Mouse (Mus musculus): ENCODE measurements around the gene Armcx2. TPM values are rescaled to one million over a fixed set of nuclear protein-coding genes. Genes with fewer than 3 reads are reported as not detected.
A peak's percentile ranks its signal among the peaks of the same experiment; 100 is the strongest.
"Not testable (repeated sequence)": the region's sequence is repeated elsewhere in the genome, so short reads cannot be mapped to it uniquely, and the experiment has no call there.

The Armcx2 gene
- 70.6 and 75.7 TPM in 2 replicates for polyA plus RNA-seq (2015; fragmentation: Nextera tagmentation; extraction: Ambion mirVana)

DNA sequence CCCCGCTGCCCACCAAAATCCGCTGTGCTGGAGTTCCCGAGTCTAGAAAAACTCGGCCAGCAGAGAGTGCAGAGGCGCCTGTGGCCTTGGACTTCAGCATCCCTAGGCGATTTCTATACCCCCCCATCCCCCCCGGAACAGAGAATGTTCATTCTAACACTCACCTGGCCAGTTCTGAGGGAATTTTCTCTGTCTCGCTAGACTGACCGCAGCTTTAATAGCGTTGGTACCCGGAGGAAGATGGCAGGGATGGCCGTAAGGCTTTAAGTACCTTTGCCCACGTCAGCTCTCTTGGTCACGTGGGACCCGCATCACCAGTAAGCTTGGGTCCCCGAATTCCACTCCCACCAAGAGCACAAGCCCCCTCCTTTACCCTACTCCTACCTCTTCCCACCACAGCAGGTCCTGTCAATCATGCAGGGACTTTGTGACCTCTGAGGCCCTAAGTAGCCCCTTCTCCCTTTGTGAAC lies at the start of gene Armcx2:
Gene Armcx2, minus strand, starts transcription at position 467 of the 470 bp plus-strand sequence.
- 26% methylated on average over 16 of the region's 16 CpGs for WGBS
- Histone ChIP-seq H3K4me2 (replicated peaks) (peak within 1 kb of the TSS; percentile 50), H3K9ac (replicated peaks) (peak within 1 kb of the TSS; percentile 73), H3K36me3 (peaks cover 14% of the 10 kb centered on the region), H3K27ac (replicated peaks) (peak within 1 kb of the TSS; percentile 92), H3K9me3 (no peaks in the 10 kb centered on the region), H3K4me3 (peak within 1 kb of the TSS; percentile 54), H3K4me1 (0 out of 2 replicates have a peak, but pooled peaks cover 11% of the 10 kb centered on the region), H3K27me3 (no peaks in the 10 kb centered on the region)
- ATAC-seq (replicated peaks), result peak; percentile 89

- WGBS, result 90% methylated on average over 4 of the region's 4 CpGs
- no peak overlapping the region for H3K27ac ChIP-seq (replicated peaks)
- ATAC-seq (replicated peaks), result no peak
- H3K9me3 ChIP-seq, result no peaks in the 10 kb centered on the region
- no peak overlapping the region for H3K9ac ChIP-seq (replicated peaks)
- H3K4me3 ChIP-seq, result no peak overlapping the region
- H3K27me3 ChIP-seq, result no peaks in the 10 kb centered on the region
- no peaks in the 10 kb centered on the region for H3K4me1 ChIP-seq
- H3K36me3 ChIP-seq, result no peaks in the 10 kb centered on the region
- H3K4me2 ChIP-seq (replicated peaks), result no peak overlapping the region
Observed at GRCm38 (mm10) chrX:134849662-134850061, 40.6 kb upstream of the Armcx2 start.

DNA sequence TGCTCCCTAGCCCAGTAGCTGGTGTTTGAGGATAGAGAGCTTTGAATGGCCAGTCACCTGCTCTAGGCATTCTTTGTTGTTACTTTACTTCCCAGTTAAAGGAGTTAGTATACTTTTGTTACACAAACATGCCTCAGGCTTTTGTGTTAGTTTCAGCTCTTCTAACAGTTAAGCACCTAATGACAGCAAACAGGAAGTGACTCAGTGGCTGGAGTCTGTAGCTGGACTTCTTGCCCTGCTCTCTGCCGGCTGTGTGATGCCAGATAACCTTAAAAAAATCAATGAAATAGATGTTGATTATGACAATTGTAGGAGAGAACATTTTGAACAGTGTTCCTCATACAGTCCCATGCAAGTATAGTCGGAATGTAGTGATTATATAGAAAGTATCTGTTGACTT lies 35.4 kb upstream of the Armcx2 start:
- Histone ChIP-seq H3K4me2 (replicated peaks) (no peak overlapping the region), H3K9me3 (no peaks in the 10 kb centered on the region), H3K9ac (replicated peaks) (no peak overlapping the region), H3K36me3 (no peaks in the 10 kb centered on the region), H3K27me3 (no peaks in the 10 kb centered on the region), H3K4me1 (no peaks in the 10 kb centered on the region), H3K27ac (replicated peaks) (no peak overlapping the region), H3K4me3 (no peak overlapping the region)
- WGBS, result 70% methylated on average over 2 of the region's 2 CpGs
- ATAC-seq (replicated peaks), result no peak

- Histone ChIP-seq H3K4me2 (replicated peaks) (no peak overlapping the region), H3K4me3 (no peak overlapping the region), H3K27me3 (no peaks in the 10 kb centered on the region), H3K9ac (replicated peaks) (no peak overlapping the region), H3K27ac (replicated peaks) (no peak overlapping the region), H3K9me3 (no peaks in the 10 kb centered on the region), H3K4me1 (no peaks in the 10 kb centered on the region), H3K36me3 (no peaks in the 10 kb centered on the region)
- WGBS, result 55% methylated on average over 3 of the region's 3 CpGs
- ATAC-seq (replicated peaks), result no peak
Observed at GRCm38 (mm10) chrX:134830508-134830907, 21.5 kb upstream of the Armcx2 start.

- peak overlapping the region; percentile 50 for H3K4me2 ChIP-seq (replicated peaks)
- H3K9ac ChIP-seq (replicated peaks), result peak overlapping the region; percentile 73
- H3K9me3 ChIP-seq, result no peaks in the 10 kb centered on the region
- WGBS, result 20% methylated on average over 26 of the region's 28 CpGs
- no peaks in the 10 kb centered on the region for H3K27me3 ChIP-seq
- H3K4me3 ChIP-seq, result peak overlapping the region; percentile 54
- peaks cover 14% of the 10 kb centered on the region for H3K36me3 ChIP-seq
- peak overlapping the region; percentile 92 for H3K27ac ChIP-seq (replicated peaks)
- peak; percentile 84 for ATAC-seq (replicated peaks)
- H3K4me1 ChIP-seq, result 0 out of 2 replicates have a peak, but pooled peaks cover 11% of the 10 kb centered on the region
Observed at GRCm38 (mm10) chrX:134807833-134808754, 927 bp downstream of the Armcx2 start.

DNA sequence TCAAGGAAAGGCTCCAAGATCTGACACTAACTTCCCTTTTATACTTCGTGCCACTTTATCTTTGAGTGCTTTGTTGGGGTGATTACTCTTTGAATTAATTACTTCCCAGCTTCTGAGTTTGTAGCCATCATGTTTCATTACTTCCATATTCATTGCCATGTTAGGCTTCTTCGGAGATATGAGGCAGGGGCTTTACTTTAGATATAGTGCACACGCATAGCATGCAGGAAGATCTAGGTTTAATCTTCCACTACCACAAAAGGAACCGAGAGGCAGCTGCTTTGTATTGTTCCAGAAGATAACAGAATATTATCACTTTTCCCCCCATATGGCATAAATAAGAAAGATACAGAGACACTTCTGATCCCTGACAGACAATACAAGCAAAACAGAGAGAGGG lies 21.3 kb downstream of the Armcx2 start:
- H3K4me2 ChIP-seq (replicated peaks), result no peak overlapping the region
- 76% methylated on average over 4 of the region's 4 CpGs for WGBS

DNA sequence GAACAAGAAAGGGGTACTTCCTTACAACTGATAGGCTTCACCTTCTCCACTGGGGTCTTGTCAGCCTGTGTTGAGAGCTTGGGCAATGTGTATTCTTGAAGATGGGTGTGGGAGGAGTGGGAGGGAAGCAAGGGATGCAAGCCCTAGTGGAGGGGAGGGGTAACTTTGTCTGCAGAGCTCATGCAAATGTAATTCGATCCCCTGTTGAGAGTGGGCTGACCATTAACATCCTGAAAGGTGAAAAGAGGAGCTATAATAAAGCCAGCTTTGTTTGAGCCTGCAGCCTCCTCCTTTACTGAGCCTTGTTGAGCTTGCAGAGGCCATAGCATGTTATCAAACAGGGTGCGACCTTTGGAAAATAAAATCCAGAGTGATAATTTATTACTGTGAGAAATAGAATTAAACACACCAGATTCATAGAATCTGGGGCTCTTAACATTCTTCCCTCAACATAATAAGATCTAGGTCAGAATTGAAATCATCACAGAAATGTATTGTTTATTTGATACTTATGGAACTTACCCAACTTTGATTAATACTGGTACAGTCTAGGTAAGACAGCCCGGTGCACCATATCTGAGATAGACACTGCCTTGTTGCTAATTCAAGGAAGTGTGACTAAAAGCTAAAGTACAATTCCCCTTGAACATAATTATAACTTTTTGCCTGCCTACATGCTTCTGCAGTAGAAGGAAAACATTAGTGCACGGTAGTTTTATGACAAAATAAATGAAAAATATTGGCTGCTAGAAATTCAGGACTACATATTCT lies 45.4 kb downstream of the Armcx2 start:
- not testable (repeated sequence) for H3K9me3 ChIP-seq; H3K4me1 ChIP-seq; H3K36me3 ChIP-seq; H3K27me3 ChIP-seq; H3K4me2 ChIP-seq (replicated peaks); H3K27ac ChIP-seq (replicated peaks); H3K4me3 ChIP-seq; H3K9ac ChIP-seq (replicated peaks)
- WGBS, result 40% methylated on average over 4 of the region's 4 CpGs
- 0 out of 2 replicates have a peak, but pooled peaks have one; percentile 19 for ATAC-seq (replicated peaks)

More for the DNA sequence above, 21.3 kb downstream of the Armcx2 start:
- Histone ChIP-seq H3K27me3 (no peaks in the 10 kb centered on the region), H3K9me3 (no peaks in the 10 kb centered on the region), H3K9ac (replicated peaks) (no peak overlapping the region), H3K4me3 (no peak overlapping the region), H3K36me3 (no peaks in the 10 kb centered on the region), H3K27ac (replicated peaks) (no peak overlapping the region), H3K4me1 (no peaks in the 10 kb centered on the region)
- no peak for ATAC-seq (replicated peaks)

DNA sequence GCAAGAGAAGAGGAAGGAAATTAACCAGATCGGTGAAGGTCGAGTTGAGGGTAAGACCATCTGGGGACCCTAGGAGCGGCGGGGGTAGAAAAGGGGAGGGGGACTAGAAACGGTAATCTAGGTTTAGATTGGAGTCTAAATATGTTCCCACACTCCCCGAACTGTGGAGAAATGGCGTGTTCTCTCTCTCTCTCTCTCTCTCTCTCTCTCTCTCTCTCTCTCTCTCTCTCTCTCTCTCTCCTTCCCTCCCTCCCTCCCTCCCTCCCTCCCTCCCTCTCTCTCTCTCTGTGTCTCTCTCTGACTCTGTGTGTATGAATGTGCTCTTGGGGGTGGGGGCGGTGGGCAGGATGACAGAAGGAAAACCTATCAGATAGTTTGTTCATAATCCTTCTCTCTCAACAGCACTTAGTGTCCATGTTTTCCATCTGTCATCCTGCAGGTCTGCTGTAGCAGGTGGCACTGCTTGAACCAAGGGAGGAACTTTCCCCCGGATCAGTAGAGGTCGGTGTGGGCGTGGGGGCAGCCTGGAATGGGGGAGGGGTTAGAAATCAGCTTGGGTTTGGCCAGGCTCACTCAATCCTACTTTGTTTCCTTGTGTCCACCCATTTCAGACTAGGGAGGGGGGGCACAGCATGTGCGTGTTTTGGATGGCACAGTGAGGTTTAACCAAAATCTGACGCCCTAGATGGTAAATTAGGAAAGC lies 51.6 kb downstream of the Armcx2 start:
- Histone ChIP-seq H3K27me3 (0 out of 2 replicates have a peak, but pooled peaks cover 2% of the 10 kb centered on the region), H3K9me3 (no peaks in the 10 kb centered on the region), H3K4me3 (peak overlapping the region; percentile 62), H3K4me2 (replicated peaks) (peak overlapping the region; percentile 46), H3K27ac (replicated peaks) (peak overlapping the region; percentile 64), H3K9ac (replicated peaks) (peak overlapping the region; percentile 63), H3K4me1 (peaks cover 7% of the 10 kb centered on the region), H3K36me3 (no peaks in the 10 kb centered on the region)
- ATAC-seq (replicated peaks), result peak; percentile 51
- 23% methylated on average over 12 of the region's 13 CpGs for WGBS

GRCm38 (mm10) chrX:134756434-134757292 lies 52.4 kb downstream of the Armcx2 start, which contains the start of gene Armcx3:
Gene Armcx3, plus strand, starts transcription at chrX:134756595.
- Histone ChIP-seq H3K4me3 (peak within 1 kb of the TSS; percentile 62), H3K9ac (replicated peaks) (peak within 1 kb of the TSS; percentile 63), H3K9me3 (no peaks in the 10 kb centered on the region), H3K27ac (replicated peaks) (peak within 1 kb of the TSS; percentile 64), H3K27me3 (0 out of 2 replicates have a peak, but pooled peaks cover 2% of the 10 kb centered on the region), H3K4me2 (replicated peaks) (peak within 1 kb of the TSS; percentile 46), H3K36me3 (no peaks in the 10 kb centered on the region), H3K4me1 (peaks cover 7% of the 10 kb centered on the region)
- 28% methylated on average over 46 of the region's 46 CpGs for WGBS
- peak; percentile 93 for ATAC-seq (replicated peaks)

All from forebrain, embryonic 15.5 days (tissue).